Mouse (Mus musculus): ENCODE data around the gene Grm1. TPM values are rescaled to one million over a fixed set of nuclear protein-coding genes. Genes with fewer than 3 reads are reported as not detected.
"Not testable (repeated sequence)": the region's sequence is repeated elsewhere in the genome, so short reads cannot be mapped to it uniquely, and the experiment has no call there.

Gene Grm1
- polyA plus RNA-seq, 1 experiment, result not detected

DNA sequence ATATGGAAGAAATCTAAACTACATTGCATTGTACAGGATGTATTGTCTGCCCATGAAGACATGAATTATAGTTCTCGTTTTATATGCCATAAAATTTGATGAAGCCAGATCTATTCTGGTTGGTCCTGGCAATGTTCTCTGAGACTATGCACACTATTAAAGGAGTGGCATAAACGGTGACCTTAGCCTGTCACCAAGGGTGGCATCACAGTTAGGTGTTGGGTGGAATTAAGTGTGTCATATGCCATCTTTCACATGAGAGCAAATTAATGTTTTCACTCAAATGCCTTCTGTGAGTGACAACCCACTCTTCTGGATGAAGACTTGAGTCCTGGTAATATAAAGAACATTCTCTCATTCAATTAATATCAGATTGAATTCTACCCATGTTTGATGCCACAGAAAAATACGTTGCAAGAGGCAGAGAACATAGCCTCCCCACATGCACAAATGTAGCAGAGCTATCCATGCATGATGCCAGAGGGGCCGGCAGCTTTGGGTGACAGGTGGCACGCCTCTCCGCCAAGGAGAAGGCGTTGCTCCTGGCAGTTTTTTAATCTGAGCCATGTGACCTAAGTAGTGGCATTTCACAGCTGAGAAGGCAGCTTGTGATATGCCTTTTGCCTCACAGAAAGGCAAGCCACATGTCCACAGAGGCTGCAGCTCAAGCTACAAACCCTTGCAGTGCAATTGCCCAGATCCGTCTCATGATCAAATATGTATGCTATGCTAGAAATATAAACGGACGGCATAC, 20.7 kb downstream of the Grm1 start:
- Histone ChIP-seq H3K36me3 (replicated peaks; ENCODE audit: low read length) (no peaks in the 10 kb centered on the region), H3K9me3 (no peaks in the 10 kb centered on the region), H3K4me1 (no peaks in the 10 kb centered on the region), H3K27me3 (replicated peaks) (no peaks in the 10 kb centered on the region), H3K4me3 (replicated peaks) (no peak overlapping the region)
- TF ChIP-seq GATA1 (IDR thresholded peaks at IDR 0.05; ENCODE audit: borderline replicate concordance, low read length) (no peak), FLI1 (IDR thresholded peaks at IDR 0.05; ENCODE audit: low read length) (no peak)

DNA sequence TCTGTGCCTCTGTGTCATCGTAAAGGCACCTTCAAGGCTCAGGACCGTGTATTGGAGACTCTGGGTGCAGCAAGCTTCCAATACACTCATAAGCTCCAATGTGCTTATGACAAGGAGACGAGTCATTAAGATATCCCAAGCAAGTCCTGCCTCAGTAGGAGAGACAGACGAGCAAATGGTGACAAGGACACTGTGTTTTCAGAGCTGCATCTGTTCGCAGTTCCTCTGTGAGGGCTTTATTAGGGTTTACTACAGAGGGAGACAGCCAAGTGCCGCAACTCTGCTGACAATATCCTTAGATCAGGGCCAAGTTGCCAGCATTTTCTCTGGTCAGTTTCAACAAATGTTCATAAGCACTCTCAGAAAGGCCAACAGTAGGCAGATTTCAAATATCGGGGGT, 32.8 kb downstream of the Grm1 start:
- TF ChIP-seq FLI1 (IDR thresholded peaks at IDR 0.05; ENCODE audit: low read length), result no peak
- TF ChIP-seq GATA1 (IDR thresholded peaks at IDR 0.05; ENCODE audit: borderline replicate concordance, low read length), result no peak
- no peak overlapping the region for H3K4me3 ChIP-seq (replicated peaks)
- no peaks in the 10 kb centered on the region for H3K27me3 ChIP-seq (replicated peaks)
- H3K9me3 ChIP-seq, result no peaks in the 10 kb centered on the region
- no peaks in the 10 kb centered on the region for H3K36me3 ChIP-seq (replicated peaks; ENCODE audit: low read length)
- H3K4me1 ChIP-seq, result no peaks in the 10 kb centered on the region

DNA sequence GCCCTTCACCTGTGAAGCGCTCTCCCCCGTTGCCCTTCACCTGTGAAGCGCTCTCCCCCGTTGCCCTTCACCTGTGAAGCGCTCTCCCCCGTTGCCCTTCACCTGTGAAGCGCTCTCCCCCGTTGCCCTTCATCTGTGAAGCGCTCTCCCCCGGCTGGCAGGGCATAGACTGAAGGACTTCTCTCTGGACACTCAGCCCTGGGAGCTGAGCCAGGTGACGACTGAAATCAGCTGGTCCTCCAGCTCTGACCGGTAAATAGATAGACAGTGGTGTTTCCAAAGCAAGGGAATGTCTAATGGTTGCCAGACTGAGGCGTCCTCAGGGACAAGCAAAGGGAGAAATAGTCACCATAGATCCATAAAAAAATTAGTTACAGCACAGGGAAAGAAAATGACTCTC, 36.7 kb downstream of the Grm1 start:
- H3K27me3 ChIP-seq (replicated peaks); H3K9me3 ChIP-seq; H3K4me1 ChIP-seq; H3K36me3 ChIP-seq (replicated peaks; ENCODE audit: low read length); H3K4me3 ChIP-seq (replicated peaks): not testable (repeated sequence)

DNA sequence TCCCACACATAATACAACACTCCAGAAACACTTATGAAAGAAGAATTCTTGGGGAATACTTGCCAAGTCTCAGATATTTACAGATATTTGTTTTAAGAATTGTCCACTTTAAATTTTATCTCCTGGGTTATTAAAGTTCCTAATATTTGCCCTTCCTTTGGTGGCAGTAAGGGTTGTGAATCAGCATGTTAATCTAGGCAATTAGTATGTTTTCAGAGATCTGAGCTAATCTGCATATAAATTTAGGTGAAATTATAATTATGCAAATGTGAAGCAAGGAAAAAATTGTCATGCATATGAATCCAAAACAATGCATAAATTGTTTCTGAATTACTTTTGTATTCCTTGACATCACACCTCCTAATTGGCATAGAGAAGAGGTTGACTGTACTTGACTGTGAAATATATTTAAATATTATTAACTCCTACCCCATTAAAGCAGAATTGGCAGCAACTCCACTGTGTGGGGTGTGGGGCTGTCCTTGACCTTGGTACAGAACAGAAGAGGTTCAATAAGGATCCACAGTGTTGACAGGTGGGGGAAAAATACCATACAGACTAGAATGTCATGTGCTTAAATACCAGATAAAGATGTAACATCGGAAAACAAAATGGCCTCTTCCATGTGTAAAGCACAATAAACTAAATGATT, 37.6 kb downstream of the Grm1 start:
- no peak overlapping the region for H3K4me3 ChIP-seq (replicated peaks)
- no peaks in the 10 kb centered on the region for H3K9me3 ChIP-seq
- TF ChIP-seq GATA1 (IDR thresholded peaks at IDR 0.05; ENCODE audit: borderline replicate concordance, low read length), result no peak
- TF ChIP-seq FLI1 (IDR thresholded peaks at IDR 0.05; ENCODE audit: low read length), result no peak
- H3K36me3 ChIP-seq (replicated peaks; ENCODE audit: low read length), result no peaks in the 10 kb centered on the region
- no peaks in the 10 kb centered on the region for H3K4me1 ChIP-seq
- no peaks in the 10 kb centered on the region for H3K27me3 ChIP-seq (replicated peaks)

DNA sequence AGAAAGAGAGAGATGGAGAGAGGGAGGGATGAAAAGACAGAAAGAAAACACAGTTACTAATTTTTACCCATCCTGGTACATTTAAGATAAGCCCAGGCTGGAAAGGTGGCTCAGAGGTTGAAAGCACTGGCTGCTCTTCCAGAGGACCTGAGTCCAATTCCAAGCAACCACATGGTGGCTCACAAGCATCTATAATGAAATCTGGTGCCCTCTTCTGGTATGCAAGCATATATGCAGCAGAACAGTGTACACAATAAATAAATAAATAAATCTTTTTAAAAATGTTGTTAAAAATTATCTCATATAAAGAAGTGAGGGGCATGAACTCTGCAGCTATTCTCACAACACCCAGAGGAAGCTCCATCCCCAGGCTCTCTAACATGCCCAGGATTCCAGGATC, 42.8 kb downstream of the Grm1 start:
- no peak overlapping the region for H3K4me3 ChIP-seq (replicated peaks)

DNA sequence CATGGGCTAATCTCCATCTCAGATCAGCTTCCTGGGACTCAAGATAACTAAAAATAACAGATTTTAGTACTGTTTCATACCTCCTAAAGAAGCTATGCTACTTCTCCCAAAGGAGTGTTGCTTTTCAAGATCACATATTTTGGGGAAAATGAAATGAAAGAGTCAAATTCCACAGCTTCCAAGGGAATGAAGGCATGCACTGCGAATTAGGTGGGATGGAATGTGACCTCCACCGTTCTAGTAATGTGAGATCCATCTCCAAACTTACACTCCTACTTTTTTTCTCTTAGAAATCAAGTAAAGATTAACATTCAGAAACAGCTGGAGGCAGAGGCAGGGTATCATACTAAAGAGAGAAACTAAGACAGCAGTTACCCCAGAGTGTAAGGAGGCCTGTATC, 49.9 kb downstream of the Grm1 start:
- no peak for TF ChIP-seq FLI1 (IDR thresholded peaks at IDR 0.05; ENCODE audit: low read length)
- TF ChIP-seq GATA1 (IDR thresholded peaks at IDR 0.05; ENCODE audit: borderline replicate concordance, low read length), result no peak
- Histone ChIP-seq H3K4me1 (no peaks in the 10 kb centered on the region), H3K36me3 (replicated peaks; ENCODE audit: low read length) (no peaks in the 10 kb centered on the region), H3K27me3 (replicated peaks) (no peaks in the 10 kb centered on the region), H3K4me3 (replicated peaks) (no peak overlapping the region), H3K9me3 (0 out of 2 replicates have a peak, but pooled peaks cover 4% of the 10 kb centered on the region)

More for the DNA sequence above, 42.8 kb downstream of the Grm1 start:
- H3K27me3 ChIP-seq (replicated peaks), result no peaks in the 10 kb centered on the region
- H3K9me3 ChIP-seq, result no peaks in the 10 kb centered on the region
- H3K36me3 ChIP-seq (replicated peaks; ENCODE audit: low read length), result no peaks in the 10 kb centered on the region
- TF ChIP-seq FLI1 (IDR thresholded peaks at IDR 0.05; ENCODE audit: low read length), result no peak
- no peaks in the 10 kb centered on the region for H3K4me1 ChIP-seq

DNA sequence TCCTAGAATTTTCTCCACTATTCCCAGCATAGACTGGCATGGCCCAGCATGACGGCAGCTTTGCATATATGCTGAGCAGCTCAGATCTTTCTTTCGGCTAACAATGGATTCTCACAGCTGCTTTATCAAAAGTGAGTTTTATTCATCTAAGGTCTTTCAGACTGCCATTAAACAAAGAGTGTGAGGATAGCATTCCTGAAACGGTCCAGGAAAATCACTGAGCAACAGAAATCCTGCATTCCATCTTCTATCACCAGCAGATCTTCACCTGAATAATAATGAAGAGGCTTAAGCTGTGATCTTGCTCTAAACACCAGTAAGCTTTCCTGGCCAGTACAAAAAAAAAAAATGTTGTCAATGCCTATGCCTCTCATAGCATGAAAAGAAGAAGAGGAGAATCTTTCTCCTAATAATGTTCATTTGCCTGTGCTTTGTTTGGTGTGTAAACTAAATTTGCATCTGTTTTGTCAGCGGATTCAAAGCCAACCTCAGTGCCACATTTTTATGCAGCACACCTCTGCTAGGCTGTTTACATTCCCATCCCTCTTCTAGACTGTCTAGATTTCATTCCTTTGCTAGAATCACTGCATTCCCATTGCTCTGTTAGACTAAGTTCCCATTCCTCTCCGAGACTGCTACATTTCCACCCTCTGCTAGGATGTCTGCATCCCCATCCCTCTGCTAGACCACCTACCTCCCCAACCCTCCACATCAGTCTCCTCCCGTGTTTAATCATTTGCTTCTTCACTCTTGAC, 56.2 kb downstream of the Grm1 start:
- H3K27me3 ChIP-seq (replicated peaks), result no peaks in the 10 kb centered on the region
- no peaks in the 10 kb centered on the region for H3K4me1 ChIP-seq
- H3K4me3 ChIP-seq (replicated peaks), result no peak overlapping the region
- H3K36me3 ChIP-seq (replicated peaks; ENCODE audit: low read length), result no peaks in the 10 kb centered on the region
- H3K9me3 ChIP-seq, result 0 out of 2 replicates have a peak, but pooled peaks cover 4% of the 10 kb centered on the region
- TF ChIP-seq GATA1 (IDR thresholded peaks at IDR 0.05; ENCODE audit: borderline replicate concordance, low read length) (no peak), FLI1 (IDR thresholded peaks at IDR 0.05; ENCODE audit: low read length) (no peak)

DNA sequence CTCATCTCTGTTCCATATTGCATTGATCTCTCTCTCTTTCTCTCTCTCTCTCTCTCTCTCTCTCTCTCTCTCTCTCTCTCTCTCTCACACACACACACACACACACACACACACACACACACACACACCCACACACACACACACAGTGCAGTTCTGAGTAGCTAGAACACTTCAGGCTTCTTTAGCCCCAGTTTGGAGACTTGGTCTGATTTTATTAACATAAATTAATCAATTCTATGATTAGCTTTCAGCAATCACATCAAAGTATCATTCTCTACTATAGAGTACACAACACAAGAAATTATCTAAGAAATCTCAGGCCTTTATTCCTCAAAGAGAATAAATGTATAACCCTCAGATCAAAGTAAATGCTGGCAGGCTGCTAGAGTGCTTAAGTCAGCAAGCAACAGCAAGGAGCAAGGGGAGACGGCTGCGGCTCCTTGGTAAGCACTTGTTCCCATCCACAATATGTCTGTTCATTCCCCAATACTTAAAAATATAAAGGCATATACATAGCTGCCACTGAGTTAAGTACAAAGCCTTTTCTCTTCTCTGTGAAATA, 63.1 kb downstream of the Grm1 start:
- Histone ChIP-seq H3K36me3 (replicated peaks; ENCODE audit: low read length) (no peaks in the 10 kb centered on the region), H3K4me3 (replicated peaks) (no peak overlapping the region), H3K27me3 (replicated peaks) (no peaks in the 10 kb centered on the region), H3K4me1 (no peaks in the 10 kb centered on the region), H3K9me3 (no peaks in the 10 kb centered on the region)
- no peak for TF ChIP-seq GATA1 (IDR thresholded peaks at IDR 0.05; ENCODE audit: borderline replicate concordance, low read length)
- no peak for TF ChIP-seq FLI1 (IDR thresholded peaks at IDR 0.05; ENCODE audit: low read length)

DNA sequence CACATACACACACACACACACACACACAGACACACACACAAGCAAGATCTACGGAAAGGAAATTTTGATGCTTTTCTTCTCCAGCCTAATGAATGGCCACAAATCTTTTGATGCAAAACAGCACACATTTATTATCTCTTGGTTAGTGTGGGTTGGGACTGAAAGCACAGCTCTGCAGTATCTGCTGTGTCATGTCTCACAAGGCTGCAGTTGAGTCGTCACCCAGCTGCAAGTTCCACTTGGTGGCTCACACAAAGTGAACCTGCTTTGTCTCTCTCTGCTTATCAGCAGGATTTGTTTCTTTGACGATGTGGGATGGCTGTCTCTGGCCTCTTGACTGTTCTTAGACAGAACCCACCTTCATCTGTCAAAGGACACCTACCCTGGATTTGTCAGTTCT, 68.5 kb downstream of the Grm1 start:
- no peak overlapping the region for H3K4me3 ChIP-seq (replicated peaks)
- no peaks in the 10 kb centered on the region for H3K27me3 ChIP-seq (replicated peaks)
- TF ChIP-seq GATA1 (IDR thresholded peaks at IDR 0.05; ENCODE audit: borderline replicate concordance, low read length) (no peak), FLI1 (IDR thresholded peaks at IDR 0.05; ENCODE audit: low read length) (no peak)
- H3K9me3 ChIP-seq, result no peaks in the 10 kb centered on the region
- no peaks in the 10 kb centered on the region for H3K4me1 ChIP-seq
- no peaks in the 10 kb centered on the region for H3K36me3 ChIP-seq (replicated peaks; ENCODE audit: low read length)

DNA sequence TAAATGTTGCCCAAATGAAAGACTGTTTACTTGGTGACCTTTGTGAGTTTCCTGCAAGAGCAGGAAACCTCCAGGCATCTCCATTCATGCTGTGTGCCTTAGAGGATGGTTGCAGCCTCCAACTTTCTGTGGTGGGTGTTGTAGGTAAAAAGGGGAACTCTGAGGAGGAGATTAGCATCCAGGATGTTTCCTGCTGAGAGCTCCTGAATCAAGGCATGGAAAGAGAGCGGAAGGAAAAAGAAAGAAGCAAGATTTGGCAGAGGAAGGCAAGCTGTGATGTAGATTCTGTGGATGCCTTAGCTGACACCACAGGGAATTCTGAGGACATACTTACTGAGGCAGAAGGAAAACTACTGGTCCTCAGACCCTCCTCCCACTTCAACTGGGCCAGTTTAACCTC, 85.4 kb downstream of the Grm1 start:
- H3K27me3 ChIP-seq (replicated peaks), result no peaks in the 10 kb centered on the region
- H3K36me3 ChIP-seq (replicated peaks; ENCODE audit: low read length), result no peaks in the 10 kb centered on the region
- no peak overlapping the region for H3K4me3 ChIP-seq (replicated peaks)
- H3K9me3 ChIP-seq, result no peaks in the 10 kb centered on the region
- H3K4me1 ChIP-seq, result no peaks in the 10 kb centered on the region
- TF ChIP-seq GATA1 (IDR thresholded peaks at IDR 0.05; ENCODE audit: borderline replicate concordance, low read length) (no peak), FLI1 (IDR thresholded peaks at IDR 0.05; ENCODE audit: low read length) (no peak)
